Mouse (Mus musculus) testis, postnatal 14 days (tissue): ENCODE data around the gene Olfm4.
A peak's percentile ranks its signal among the peaks of the same experiment; 100 is the strongest.

Source experiments
- DNase-seq: peaks from one replicate; pipeline ENCODE4 v3.0.0; 2021; ENCODE audit warnings: low spot score

Gene Olfm4

GRCm38 (mm10) chr14:79983781-79984180 lies at the start of gene Olfm4:
TSS of gene Olfm4 (plus strand) at chr14:79984081.
- DNase-seq: no peak

GRCm38 (mm10) chr14:79934426-79934825 lies 49.5 kb upstream of the Olfm4 start:
- DNase-seq: no peak

- DNase-seq: no peak
Observed at GRCm38 (mm10) chr14:79936879-79937468, 46.9 kb upstream of the Olfm4 start.

GRCm38 (mm10) chr14:79945876-79946275 lies 38.0 kb upstream of the Olfm4 start:
- DNase-seq: no peak

GRCm38 (mm10) chr14:79955678-79956077 lies 28.2 kb upstream of the Olfm4 start:
- no peak for DNase-seq

GRCm38 (mm10) chr14:79957789-79958487 lies 25.9 kb upstream of the Olfm4 start:
- no peak for DNase-seq

GRCm38 (mm10) chr14:79961187-79961586 lies 22.7 kb upstream of the Olfm4 start:
- no peak for DNase-seq

- no peak for DNase-seq
Observed at GRCm38 (mm10) chr14:79961602-79962001, 22.3 kb upstream of the Olfm4 start.

GRCm38 (mm10) chr14:79970165-79970564 lies 13.7 kb upstream of the Olfm4 start:
- no peak for DNase-seq

- DNase-seq: no peak
Observed at GRCm38 (mm10) chr14:79970928-79971738, 12.7 kb upstream of the Olfm4 start.

- DNase-seq: no peak
Observed at GRCm38 (mm10) chr14:79981437-79981836, 2.4 kb upstream of the Olfm4 start.

GRCm38 (mm10) chr14:79985137-79985670 lies 1.3 kb downstream of the Olfm4 start:
- DNase-seq: no peak

- no peak for DNase-seq
Observed at GRCm38 (mm10) chr14:79985696-79986095, 1.8 kb downstream of the Olfm4 start.

- no peak for DNase-seq
Observed at GRCm38 (mm10) chr14:79986831-79987230, 3.0 kb downstream of the Olfm4 start.

GRCm38 (mm10) chr14:79989785-79990184 lies 5.9 kb downstream of the Olfm4 start:
- DNase-seq: no peak

- no peak for DNase-seq
Observed at GRCm38 (mm10) chr14:79990547-79990946, 6.7 kb downstream of the Olfm4 start.

- DNase-seq: no peak
Observed at GRCm38 (mm10) chr14:79997534-79997933, 13.7 kb downstream of the Olfm4 start.

- peak; percentile 4 for DNase-seq
Observed at GRCm38 (mm10) chr14:80000110-80000531, 16.2 kb downstream of the Olfm4 start.

- DNase-seq: no peak
Observed at GRCm38 (mm10) chr14:80007686-80008085, 23.8 kb downstream of the Olfm4 start.

- DNase-seq: no peak
Observed at GRCm38 (mm10) chr14:80010426-80010825, 26.5 kb downstream of the Olfm4 start.

- DNase-seq: no peak
Observed at GRCm38 (mm10) chr14:80014966-80015365, 31.1 kb downstream of the Olfm4 start.

GRCm38 (mm10) chr14:80016112-80016511 lies 32.2 kb downstream of the Olfm4 start:
- DNase-seq: no peak

GRCm38 (mm10) chr14:80026078-80026477 lies 42.2 kb downstream of the Olfm4 start:
- no peak for DNase-seq
